Comparison of ENCODE assay signal across 8 mouse cellular contexts in the genomic region with DNA sequence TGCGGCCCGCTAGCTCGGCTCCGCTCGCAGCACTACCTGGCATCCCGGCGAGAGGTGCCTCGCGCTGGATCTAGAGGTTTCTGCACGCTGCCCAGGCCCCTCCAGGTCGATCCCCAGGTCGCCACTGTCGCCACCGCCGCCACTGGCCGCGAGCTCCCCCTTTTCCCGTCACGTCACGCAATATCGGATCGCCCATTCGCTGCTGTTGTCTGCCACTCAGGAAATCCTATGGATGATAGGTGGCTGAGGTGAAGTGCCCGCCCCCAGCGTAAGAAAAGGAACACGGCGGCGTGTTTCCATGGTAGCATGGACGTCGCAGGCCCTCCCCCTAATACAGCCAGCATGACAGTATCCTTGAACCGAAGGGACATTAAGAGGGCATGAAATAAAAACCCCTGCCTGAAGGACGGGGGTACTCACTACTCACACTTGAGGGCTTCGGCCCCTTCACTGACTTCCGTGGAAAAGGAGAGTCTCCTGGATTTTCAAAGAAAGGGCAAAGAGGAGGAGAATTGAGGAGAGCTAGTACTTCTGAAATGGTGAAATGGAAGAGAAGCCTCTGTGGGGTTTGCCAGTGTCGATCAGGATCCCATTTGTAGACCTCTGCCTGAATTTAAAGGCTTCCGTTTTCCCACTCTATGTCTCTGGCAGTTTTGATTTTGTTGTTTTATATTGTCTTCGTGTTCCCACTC. TPM values are rescaled to one million over a fixed set of nuclear protein-coding genes. Genes with fewer than 3 reads are reported as not detected.
DNase-seq lines count a peak whose midpoint lies in the region; ATAC-seq and TF ChIP-seq lines count a peak whose summit lies in the region.

Gene Trp53bp1 (minus strand): TSS at position 172 of the 692 bp plus-strand sequence.

- H3K27ac ChIP-seq in heart, embryonic 12.5 days (ENCODE audit: poor library complexity, severe bottlenecking) = peak within 1 kb of the TSS; percentile 87
- H3K27ac ChIP-seq in kidney, postnatal 0 days = peak within 1 kb of the TSS; percentile 38; the same call in 1 of the 2 replicates
- no peak within 1 kb of the TSS for H3K27ac ChIP-seq in liver, embryonic 11.5 days (ENCODE audit: low read depth, low read length)
- peak within 1 kb of the TSS; percentile 77 for H3K27ac ChIP-seq in stomach, embryonic 14.5 days (ENCODE audit: low read length)

- peak; percentile 95 for DNase-seq in CD4-positive helper T cell, adult 2 months (ENCODE audit: low read depth, low spot score)
- peak; percentile 93 for DNase-seq in brain, embryonic 18.5 days (ENCODE audit: low read depth, low spot score)
- peak; percentile 98 for DNase-seq in kidney, postnatal 0 days (ENCODE audit: low spot score)
- peak; percentile 93 for DNase-seq in liver, embryonic 11.5 days (ENCODE audit: low spot score)
- peak; percentile 95 for DNase-seq in naive thymus-derived CD4-positive, alpha-beta T cell, adult 2 months (ENCODE audit: low read depth)

- H3K4me1 ChIP-seq in heart, embryonic 12.5 days (replicated peaks) = peaks cover 17% of the 10 kb centered on the region
- H3K4me1 ChIP-seq in kidney, postnatal 0 days (replicated peaks; ENCODE audit: insufficient read depth, low read length) = peaks cover 3% of the 10 kb centered on the region; the same call in 1 of the 2 replicates
- H3K4me1 ChIP-seq in liver, embryonic 11.5 days (replicated peaks; ENCODE audit: control insufficient read depth, insufficient read depth, low read length) = peaks cover 9% of the 10 kb centered on the region; the same call in 1 of the 2 replicates
- peaks cover 8% of the 10 kb centered on the region; the same call in 1 of the 2 replicates for H3K4me1 ChIP-seq in stomach, embryonic 14.5 days (ENCODE audit: control insufficient read depth, insufficient read depth, low read length)

- peak within 1 kb of the TSS; percentile 93 for H3K4me3 ChIP-seq in heart, embryonic 12.5 days
- peak within 1 kb of the TSS; percentile 97 for H3K4me3 ChIP-seq in kidney, postnatal 0 days (replicated peaks; ENCODE audit: low read depth, low read length)
- peak within 1 kb of the TSS; percentile 66 for H3K4me3 ChIP-seq in liver, embryonic 11.5 days (ENCODE audit: low read depth, low read length)
- H3K4me3 ChIP-seq in stomach, embryonic 14.5 days (ENCODE audit: low read depth, low read length) = peak within 1 kb of the TSS; percentile 88

- H3K9ac ChIP-seq in heart, embryonic 12.5 days = peak within 1 kb of the TSS; percentile 91
- peak within 1 kb of the TSS; percentile 82 for H3K9ac ChIP-seq in kidney, postnatal 0 days (ENCODE audit: low read depth, low read length)
- peak within 1 kb of the TSS; percentile 61 for H3K9ac ChIP-seq in liver, embryonic 11.5 days (ENCODE audit: low read depth, low read length)
- H3K9ac ChIP-seq in stomach, embryonic 14.5 days (replicated peaks; ENCODE audit: low read depth, low read length) = peak within 1 kb of the TSS; percentile 74

- no peaks in the 10 kb centered on the region for H3K9me3 ChIP-seq in heart, embryonic 12.5 days (replicated peaks)
- no peaks in the 10 kb centered on the region for H3K9me3 ChIP-seq in kidney, postnatal 0 days (replicated peaks; ENCODE audit: low read length)
- no peaks in the 10 kb centered on the region for H3K9me3 ChIP-seq in liver, embryonic 11.5 days (ENCODE audit: control insufficient read depth, low read length)
- no peaks in the 10 kb centered on the region for H3K9me3 ChIP-seq in stomach, embryonic 14.5 days (ENCODE audit: control insufficient read depth, low read depth, low read length)

- no peaks in the 10 kb centered on the region for H3K27me3 ChIP-seq in heart, embryonic 12.5 days (replicated peaks)
- H3K27me3 ChIP-seq in kidney, postnatal 0 days (ENCODE audit: insufficient read depth, low read length) = no peaks in the 10 kb centered on the region
- no peaks in the 10 kb centered on the region for H3K27me3 ChIP-seq in liver, embryonic 11.5 days (replicated peaks; ENCODE audit: control insufficient read depth, insufficient read depth, low read length)
- H3K27me3 ChIP-seq in stomach, embryonic 14.5 days (ENCODE audit: control insufficient read depth, insufficient read depth, low read length) = no peaks in the 10 kb centered on the region

- ATAC-seq in erythroid progenitor cell, adult 5-6 weeks (replicated peaks; ENCODE audit: low FRiP score, poor library complexity, severe bottlenecking) = peak; percentile 100
- peak; percentile 99 for ATAC-seq in heart, embryonic 12.5 days (ENCODE audit: insufficient number of reproducible peaks, low FRiP score)
- peak; percentile 100 for ATAC-seq in kidney, postnatal 0 days (replicated peaks; ENCODE audit: low FRiP score, low read depth)
- peak; percentile 99 for ATAC-seq in liver, embryonic 11.5 days (replicated peaks; ENCODE audit: low FRiP score)
- peak; percentile 99 for ATAC-seq in stomach, embryonic 14.5 days (ENCODE audit: insufficient number of reproducible peaks, insufficient read depth, low FRiP score, low read depth)

- WGBS in heart, embryonic 12.5 days = under 1% methylated on average over 37 of the region's 37 CpGs
- WGBS in kidney, postnatal 0 days = under 1% methylated on average over 37 of the region's 37 CpGs
- under 1% methylated on average over 37 of the region's 37 CpGs for WGBS in liver, embryonic 11.5 days
- WGBS in stomach, embryonic 14.5 days = 1% methylated on average over 37 of the region's 37 CpGs

- no peak; the same call in 1 of the 2 replicates for TF ChIP-seq CTCF in kidney, postnatal 0 days (IDR thresholded peaks at IDR 0.05; ENCODE audit: low read depth)

- peak within 1 kb of the TSS; percentile 78 for H3K4me2 ChIP-seq in heart, embryonic 12.5 days
- peak within 1 kb of the TSS; percentile 74 for H3K4me2 ChIP-seq in kidney, postnatal 0 days (ENCODE audit: low read length)
- peak within 1 kb of the TSS; percentile 93 for H3K4me2 ChIP-seq in liver, embryonic 11.5 days
- H3K4me2 ChIP-seq in stomach, embryonic 14.5 days (replicated peaks; ENCODE audit: low read depth, low read length) = peak within 1 kb of the TSS; percentile 69

- H3K36me3 ChIP-seq in heart, embryonic 12.5 days = peaks cover 34% of the 10 kb centered on the region
- peaks cover 15% of the 10 kb centered on the region; the same call in 1 of the 2 replicates for H3K36me3 ChIP-seq in kidney, postnatal 0 days (ENCODE audit: insufficient read depth, low read length)
- 0 out of 2 replicates have a peak, but pooled peaks cover 2% of the 10 kb centered on the region for H3K36me3 ChIP-seq in liver, embryonic 11.5 days (ENCODE audit: control insufficient read depth, insufficient read depth, low read length)
- peaks cover 16% of the 10 kb centered on the region for H3K36me3 ChIP-seq in stomach, embryonic 14.5 days (ENCODE audit: control insufficient read depth, insufficient read depth, low read length)

RNA-seq across cellular contexts. Expression of gene Trp53bp1, which starts in this region (rescaled TPM):
- 42.8 and 53.0 TPM in 2 replicates for total RNA-seq in erythroid progenitor cell, adult 5-6 weeks (2015; ENCODE audit: low replicate concordance)
- 78.3 and 98.6 TPM in 2 replicates for total RNA-seq in erythroid progenitor cell, adult 5-6 weeks (2017; ENCODE audit: low replicate concordance)
- polyA plus RNA-seq in heart, embryonic 12.5 days (2016; fragmentation: Nextera tagmentation; extraction: Ambion mirVana) = 69.8 and 78.4 TPM in 2 replicates
- polyA plus RNA-seq in kidney, postnatal 0 days (2015; fragmentation: Nextera tagmentation; extraction: Ambion mirVana) = 24.4 and 24.9 TPM in 2 replicates
- polyA plus RNA-seq in liver, embryonic 11.5 days (2014; fragmentation: Nextera tagmentation; extraction: Ambion mirVana) = 32.4 and 36.0 TPM in 2 replicates
- polyA plus RNA-seq in stomach, embryonic 14.5 days (2014; fragmentation: Nextera tagmentation; extraction: Ambion mirVana) = 71.2 and 86.0 TPM in 2 replicates
